Mouse (Mus musculus) kidney, adult 2 months (tissue): ENCODE measurements at regions not wholly inside any gene's neighbourhood (a gene's known extent, or its start where the extent isn't known, plus 50 kb on each side); places are given as distances from the start of the nearest gene placed in this dataset.

ENCODE experiments used
- DNase-seq: peaks from one replicate; pipeline ENCODE4 v3.0.0; 2021
- H3K27ac ChIP-seq: fragments of 200-500 bp; 2 replicates; pipeline ENCODE4 v1.5.1; 2012; ENCODE audit warnings: low read depth, low read length, control low read depth, inconsistent platforms; ENCODE audit not compliant: insufficient read depth
- H3K27me3 ChIP-seq: fragments of 200-500 bp; replicated peaks from 2 replicates; pipeline ENCODE4 v1.6.1; 2012; ENCODE audit warnings: mild to moderate bottlenecking, moderate library complexity, low read length, inconsistent platforms; ENCODE audit not compliant: control insufficient read depth, insufficient read depth
- H3K36me3 ChIP-seq: fragments of 200-500 bp; 2 replicates; pipeline ENCODE4 v1.6.1; 2012; ENCODE audit warnings: mild to moderate bottlenecking, moderate library complexity, low read length, inconsistent platforms; ENCODE audit not compliant: control insufficient read depth, insufficient read depth
- H3K4me1 ChIP-seq: fragments of 200-500 bp; 2 replicates; pipeline ENCODE4 v1.6.1; 2011; ENCODE audit warnings: low read length; ENCODE audit not compliant: control insufficient read depth, insufficient read depth
- H3K4me3 ChIP-seq: fragments of 200-500 bp; 2 replicates; pipeline ENCODE4 v1.5.1; 2011; ENCODE audit warnings: mild to moderate bottlenecking, low read depth, low read length, control low read depth; ENCODE audit not compliant: insufficient read depth
- CTCF ChIP-seq: fragments of 200-500 bp; conservative IDR thresholded peaks from 2 replicates; pipeline ENCODE4 v1.5.1; 2011; ENCODE audit warnings: low read depth, mild to moderate bottlenecking, control low read depth, low read length, moderate library complexity, mixed read lengths; ENCODE audit not compliant: insufficient read depth, insufficient read length
- POLR2A ChIP-seq: fragments of 200-500 bp; IDR thresholded peaks from one replicate; pipeline ENCODE4 v1.6.1; 2011; ENCODE audit warnings: low read depth, low read length, control low read depth
- WGBS: fragments of 180-500 bp; shearing (Covaris S2); methylation state at CpG from one replicate; pipeline ENCODE4 v1.1.7; 2018; 5-methylcytosine and 5-hydroxymethylcytosine counted together

- TF ChIP-seq CTCF (no peak), POLR2A (no peak)
- Histone ChIP-seq H3K27me3 (no peaks in the 10 kb centered on the region), H3K27ac (no peak overlapping the region), H3K36me3 (no peaks in the 10 kb centered on the region), H3K4me1 (peaks cover 12% of the 10 kb centered on the region; the same call in 1 of the 2 replicates), H3K4me3 (no peak overlapping the region)
- no peak for DNase-seq
- 98% methylated on average over 3 of the region's 3 CpGs for WGBS
Observed at GRCm38 (mm10) chr3:149178891-149179290, 188.5 kb upstream of the Adgrl2 start.

GRCm38 (mm10) chr3:149174689-149175390, 184.5 kb upstream of the Adgrl2 start:
- TF ChIP-seq POLR2A = no peak
- no peak for TF ChIP-seq CTCF
- Histone ChIP-seq H3K27me3 (no peaks in the 10 kb centered on the region), H3K27ac (no peak overlapping the region), H3K4me1 (no peaks in the 10 kb centered on the region), H3K4me3 (no peak overlapping the region), H3K36me3 (no peaks in the 10 kb centered on the region)
- DNase-seq = no peak
- 80% methylated on average over 11 of the region's 11 CpGs for WGBS

- 55% methylated on average over 10 of the region's 10 CpGs for WGBS
- no peak for DNase-seq
- no peak overlapping the region for H3K4me3 ChIP-seq
- no peaks in the 10 kb centered on the region for H3K36me3 ChIP-seq
- no peaks in the 10 kb centered on the region for H3K27me3 ChIP-seq
- H3K27ac ChIP-seq = no peak overlapping the region
- no peak for TF ChIP-seq CTCF
- no peak for TF ChIP-seq POLR2A
- H3K4me1 ChIP-seq = peaks cover under 1% of the 10 kb centered on the region; the same call in 1 of the 2 replicates
Observed at GRCm38 (mm10) chr3:149173537-149173936, 183.2 kb upstream of the Adgrl2 start.

GRCm38 (mm10) chr3:149171766-149172165, 181.4 kb upstream of the Adgrl2 start:
- H3K36me3 ChIP-seq = no peaks in the 10 kb centered on the region
- 80% methylated on average over 4 of the region's 4 CpGs for WGBS
- peaks cover 4% of the 10 kb centered on the region; the same call in 1 of the 2 replicates for H3K4me1 ChIP-seq
- no peaks in the 10 kb centered on the region for H3K27me3 ChIP-seq
- H3K4me3 ChIP-seq = no peak overlapping the region
- TF ChIP-seq POLR2A = no peak
- TF ChIP-seq CTCF = no peak
- no peak for DNase-seq
- H3K27ac ChIP-seq = no peak overlapping the region

- 88% methylated on average over 7 of the region's 7 CpGs for WGBS
- TF ChIP-seq CTCF = no peak
- TF ChIP-seq POLR2A = no peak
- H3K27ac ChIP-seq = no peak overlapping the region
- no peak for DNase-seq
- H3K36me3 ChIP-seq = no peaks in the 10 kb centered on the region
- H3K4me1 ChIP-seq = peaks cover 7% of the 10 kb centered on the region
- H3K4me3 ChIP-seq = no peak overlapping the region
- H3K27me3 ChIP-seq = no peaks in the 10 kb centered on the region
Observed at GRCm38 (mm10) chr3:149170191-149170590, 179.8 kb upstream of the Adgrl2 start.

- TF ChIP-seq CTCF (no peak), POLR2A (no peak)
- Histone ChIP-seq H3K4me1 (peaks cover 7% of the 10 kb centered on the region), H3K27ac (no peak overlapping the region), H3K36me3 (no peaks in the 10 kb centered on the region), H3K27me3 (no peaks in the 10 kb centered on the region), H3K4me3 (no peak overlapping the region)
- WGBS = 66% methylated on average over 12 of the region's 12 CpGs
- DNase-seq = peak; percentile 30
Observed at GRCm38 (mm10) chr3:149169442-149169841, 179.1 kb upstream of the Adgrl2 start.

GRCm38 (mm10) chr3:149167997-149168396, 177.6 kb upstream of the Adgrl2 start:
- Histone ChIP-seq H3K27me3 (no peaks in the 10 kb centered on the region), H3K4me1 (peaks cover 11% of the 10 kb centered on the region), H3K4me3 (no peak overlapping the region), H3K27ac (no peak overlapping the region), H3K36me3 (no peaks in the 10 kb centered on the region)
- 44% methylated on average over 3 of the region's 3 CpGs for WGBS
- peak; percentile 74 for DNase-seq
- TF ChIP-seq POLR2A (no peak), CTCF (no peak)

- Histone ChIP-seq H3K4me1 (peaks cover 11% of the 10 kb centered on the region), H3K27ac (no peak overlapping the region; the same call in 1 of the 2 replicates), H3K4me3 (no peak overlapping the region), H3K36me3 (no peaks in the 10 kb centered on the region), H3K27me3 (no peaks in the 10 kb centered on the region)
- TF ChIP-seq CTCF = no peak
- TF ChIP-seq POLR2A = no peak
- peak; percentile 24 for DNase-seq
- WGBS = 41% methylated on average over 4 of the region's 4 CpGs
Observed at GRCm38 (mm10) chr3:149164804-149165203, 174.4 kb upstream of the Adgrl2 start.
